Mouse (Mus musculus) E14TG2a.4 (cell line): Measurements from ENCODE around the gene Zfand3.

Experiments
- H3K27me3 ChIP-seq: 2 replicates; pipeline ENCODE4 v1.6.1; 2014; ENCODE audit warnings: low read length, control low read depth; ENCODE audit not compliant: insufficient read depth
- H3K36me3 ChIP-seq: 2 replicates; pipeline ENCODE4 v1.6.1; 2014; ENCODE audit warnings: low read length, control low read depth; ENCODE audit not compliant: insufficient read depth
- H3K4me1 ChIP-seq: replicated peaks from 2 replicates; pipeline ENCODE4 v1.6.1; 2014; ENCODE audit warnings: low read depth, low read length, control low read depth
- H3K4me3 ChIP-seq: replicated peaks from 2 replicates; pipeline ENCODE4 v1.5.1; 2014; ENCODE audit warnings: mild to moderate bottlenecking, low read length
- H3K9me3 ChIP-seq: 2 replicates; pipeline ENCODE4 v1.6.1; 2014; ENCODE audit warnings: low read length, control low read depth
- CTCF ChIP-seq: conservative IDR thresholded peaks from 2 replicates; pipeline ENCODE4 v1.5.1; 2014; ENCODE audit warnings: low read length
- NANOG ChIP-seq: IDR thresholded peaks from 2 replicates; pipeline ENCODE4 v1.6.1; 2014; ENCODE audit warnings: borderline replicate concordance, low read length, mixed read lengths
- POU5F1 ChIP-seq: IDR thresholded peaks from 2 replicates; pipeline ENCODE4 v1.6.1; 2014; ENCODE audit warnings: low read length, borderline replicate concordance

Gene Zfand3

GRCm38 (mm10) chr17:30006877-30007276 is 2.3 kb downstream of the Zfand3 start:
- Histone ChIP-seq H3K4me1 (peaks cover 37% of the 10 kb centered on the region), H3K9me3 (no peaks in the 10 kb centered on the region), H3K27me3 (no peaks in the 10 kb centered on the region), H3K4me3 (no peak overlapping the region), H3K36me3 (no peaks in the 10 kb centered on the region)
- TF ChIP-seq POU5F1, result no peak
- TF ChIP-seq NANOG, result no peak
- no peak for TF ChIP-seq CTCF

- Histone ChIP-seq H3K27me3 (no peaks in the 10 kb centered on the region), H3K4me3 (no peak overlapping the region), H3K9me3 (no peaks in the 10 kb centered on the region), H3K36me3 (no peaks in the 10 kb centered on the region), H3K4me1 (peaks cover 41% of the 10 kb centered on the region)
- no peak for TF ChIP-seq CTCF
- TF ChIP-seq NANOG, result no peak
- TF ChIP-seq POU5F1, result no peak
These were observed 3.4 kb downstream of the Zfand3 start for GRCm38 (mm10) chr17:30007883-30008282.

- no peaks in the 10 kb centered on the region for H3K36me3 ChIP-seq
- TF ChIP-seq NANOG (no peak), POU5F1 (no peak), CTCF (no peak)
- H3K27me3 ChIP-seq, result no peaks in the 10 kb centered on the region
- no peak overlapping the region for H3K4me3 ChIP-seq
- H3K4me1 ChIP-seq, result peaks cover 37% of the 10 kb centered on the region
- no peaks in the 10 kb centered on the region for H3K9me3 ChIP-seq
These were observed 3.9 kb downstream of the Zfand3 start for GRCm38 (mm10) chr17:30008392-30008791.

- Histone ChIP-seq H3K4me1 (peaks cover 13% of the 10 kb centered on the region; the same call in 1 of the 2 replicates), H3K4me3 (no peak overlapping the region), H3K36me3 (no peaks in the 10 kb centered on the region), H3K9me3 (no peaks in the 10 kb centered on the region; the same call in 1 of the 2 replicates), H3K27me3 (no peaks in the 10 kb centered on the region)
- TF ChIP-seq CTCF (peak; percentile 47), POU5F1 (no peak)
These were observed 10.1 kb downstream of the Zfand3 start for GRCm38 (mm10) chr17:30014660-30015059.

- H3K36me3 ChIP-seq, result no peaks in the 10 kb centered on the region
- no peaks in the 10 kb centered on the region for H3K27me3 ChIP-seq
- no peaks in the 10 kb centered on the region; the same call in 1 of the 2 replicates for H3K9me3 ChIP-seq
- no peak for TF ChIP-seq NANOG
- H3K4me3 ChIP-seq, result no peak overlapping the region
- H3K4me1 ChIP-seq, result peaks cover 16% of the 10 kb centered on the region
These were observed 14.5 kb downstream of the Zfand3 start for GRCm38 (mm10) chr17:30018927-30019610.

GRCm38 (mm10) chr17:30019942-30020341 is 15.4 kb downstream of the Zfand3 start:
- Histone ChIP-seq H3K9me3 (no peaks in the 10 kb centered on the region), H3K4me3 (no peak overlapping the region), H3K36me3 (no peaks in the 10 kb centered on the region), H3K4me1 (peaks cover 16% of the 10 kb centered on the region), H3K27me3 (no peaks in the 10 kb centered on the region)
- TF ChIP-seq POU5F1 (no peak), NANOG (no peak), CTCF (no peak)

GRCm38 (mm10) chr17:30024651-30025050 is 20.1 kb downstream of the Zfand3 start:
- TF ChIP-seq NANOG, result no peak
- TF ChIP-seq CTCF, result peak; percentile 85
- no peaks in the 10 kb centered on the region; the same call in 1 of the 2 replicates for H3K36me3 ChIP-seq
- no peaks in the 10 kb centered on the region for H3K9me3 ChIP-seq
- H3K27me3 ChIP-seq, result no peaks in the 10 kb centered on the region
- peaks cover 28% of the 10 kb centered on the region for H3K4me1 ChIP-seq
- H3K4me3 ChIP-seq, result no peak overlapping the region

- H3K4me3 ChIP-seq, result no peak overlapping the region
- H3K9me3 ChIP-seq, result no peaks in the 10 kb centered on the region
- no peaks in the 10 kb centered on the region; the same call in 1 of the 2 replicates for H3K36me3 ChIP-seq
- H3K27me3 ChIP-seq, result no peaks in the 10 kb centered on the region
- peaks cover 24% of the 10 kb centered on the region for H3K4me1 ChIP-seq
- TF ChIP-seq NANOG (no peak), POU5F1 (no peak), CTCF (no peak)
These were observed 22.1 kb downstream of the Zfand3 start for GRCm38 (mm10) chr17:30026617-30027016.

- no peak overlapping the region for H3K4me3 ChIP-seq
- H3K27me3 ChIP-seq, result no peaks in the 10 kb centered on the region
- H3K36me3 ChIP-seq, result no peaks in the 10 kb centered on the region; the same call in 1 of the 2 replicates
- H3K4me1 ChIP-seq, result peaks cover 22% of the 10 kb centered on the region
- TF ChIP-seq POU5F1 (no peak), CTCF (no peak), NANOG (no peak)
- no peaks in the 10 kb centered on the region for H3K9me3 ChIP-seq
These were observed 23.0 kb downstream of the Zfand3 start for GRCm38 (mm10) chr17:30027343-30028029.
